Mouse (Mus musculus): ENCODE results near the gene Pitx2.

GRCm38 (mm10) chr3:129202871-129203740 is 3.4 kb downstream of the Pitx2 start:
- TF ChIP-seq CTCF (IDR thresholded peaks at IDR 0.05; ENCODE audit: borderline replicate concordance, extremely low read depth, insufficient read depth, insufficient read length) (no peak), POLR2A (IDR thresholded peaks at IDR 0.05; ENCODE audit: borderline replicate concordance, extremely low read depth, insufficient read depth, insufficient read length, poor library complexity, severe bottlenecking) (no peak)

All from brain, embryonic 14.5 days (tissue).